ENCODE assay signal across 8 mouse cellular contexts in the genomic region with DNA sequence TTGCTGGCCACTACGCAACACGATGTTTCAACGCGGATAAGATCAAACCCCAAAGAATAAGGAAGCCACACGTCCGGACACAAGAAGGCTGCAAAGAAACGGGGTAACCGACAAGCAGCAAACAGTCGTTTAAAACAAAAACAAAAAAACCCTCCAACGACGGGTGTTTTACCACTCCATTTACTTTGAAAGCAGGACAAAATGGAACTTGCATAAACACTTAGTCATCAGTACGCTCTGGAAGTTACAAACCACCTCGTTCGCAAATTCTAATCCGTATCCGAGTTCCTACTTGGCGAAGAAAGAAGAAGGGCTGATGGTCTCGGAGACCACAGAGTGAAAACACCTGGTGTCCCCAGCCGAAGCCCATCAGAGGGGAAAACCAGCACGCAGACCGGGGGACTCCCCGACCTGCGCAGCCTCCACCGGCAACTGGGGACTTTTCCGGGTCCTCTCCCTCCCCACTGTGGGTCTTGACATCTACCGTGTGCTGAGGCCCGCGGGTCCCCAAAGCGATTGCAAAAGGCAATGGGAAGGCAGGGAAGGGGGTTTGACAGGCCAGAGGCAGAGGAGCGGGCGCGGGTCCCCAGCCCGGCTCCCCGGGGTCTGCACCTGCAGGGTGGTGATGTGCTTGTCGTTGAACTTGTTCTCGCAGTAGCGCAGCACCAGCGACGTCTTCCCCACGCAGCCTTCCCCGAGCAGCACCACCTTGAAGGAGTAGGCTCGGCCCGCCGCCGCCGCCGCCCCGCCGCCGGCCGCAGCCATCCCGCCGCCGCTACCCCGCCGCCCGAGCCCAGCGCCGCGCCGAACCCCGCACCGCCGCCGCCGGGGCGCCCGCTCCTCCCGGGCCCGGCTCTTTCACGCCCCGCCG. TPM values are rescaled to one million over a fixed set of nuclear protein-coding genes. Genes with fewer than 3 reads are reported as not detected.
DNase-seq lines count a peak whose midpoint lies in the region; ATAC-seq and TF ChIP-seq lines count a peak whose summit lies in the region.

No protein-coding gene starts in this region.

- ATAC-seq in Patski = peak; percentile 37
- peak; percentile 74 for ATAC-seq in embryonic facial prominence, embryonic 14.5 days (ENCODE audit: low read depth)
- ATAC-seq in hematopoietic stem cell, adult 5-6 weeks (replicated peaks in 1 of 2; ENCODE audit: insufficient read depth in 1 of 2, low FRiP score in 2 of 2, low TSS enrichment in 1 of 2, low read depth in 1 of 2, poor library complexity in 2 of 2, severe bottlenecking in 2 of 2) = peak; percentile 8 to 29; a peak in 3 of 4 replicates
- peak; percentile 47; the same call in 1 of the 2 replicates for ATAC-seq in limb, embryonic 15.5 days (ENCODE audit: insufficient number of reproducible peaks, low FRiP score, low TSS enrichment, low read depth)
- ATAC-seq in midbrain, embryonic 14.5 days (ENCODE audit: low FRiP score, low TSS enrichment) = peak; percentile 75

- in situ Hi-C loops in Patski (cut with MboI; ENCODE audit: low pct_unique_long_range_greater_than_20kb) = loop anchor here (5.0 kb wide), 1 partner anchor 77 kb away; no protein-coding TSS in a partner anchor

- H3K9ac ChIP-seq in embryonic facial prominence, embryonic 14.5 days (ENCODE audit: low read depth, low read length) = peak overlapping the region; percentile 91
- peak overlapping the region; percentile 94 for H3K9ac ChIP-seq in limb, embryonic 15.5 days
- peak overlapping the region; percentile 93 for H3K9ac ChIP-seq in midbrain, embryonic 14.5 days (replicated peaks; ENCODE audit: low read length)

- TF ChIP-seq CTCF in Patski (IDR thresholded peaks at IDR 0.05) = no peak
- TF ChIP-seq CTCF in thymus, adult 2 months (IDR thresholded peaks at IDR 0.05; ENCODE audit: borderline replicate concordance, control insufficient read depth, extremely low read depth, insufficient read depth, low read length, poor library complexity) = no peak

- 2% methylated on average over 40 of the region's 73 CpGs for WGBS in embryonic facial prominence, embryonic 14.5 days
- WGBS in limb, embryonic 15.5 days = under 1% methylated on average over 71 of the region's 73 CpGs
- WGBS in midbrain, embryonic 14.5 days = 2% methylated on average over 69 of the region's 73 CpGs
- 4% methylated on average over 73 of the region's 73 CpGs for WGBS in thymus, adult 2 months

- H3K9me3 ChIP-seq in embryonic facial prominence, embryonic 14.5 days (ENCODE audit: control insufficient read depth, low read length) = no peaks in the 10 kb centered on the region
- H3K9me3 ChIP-seq in limb, embryonic 15.5 days = no peaks in the 10 kb centered on the region
- no peaks in the 10 kb centered on the region for H3K9me3 ChIP-seq in midbrain, embryonic 14.5 days (ENCODE audit: control insufficient read depth, low read length)

- peak overlapping the region; percentile 91 for H3K4me3 ChIP-seq in embryonic facial prominence, embryonic 14.5 days (ENCODE audit: low read depth, low read length)
- peak overlapping the region; percentile 92 for H3K4me3 ChIP-seq in limb, embryonic 15.5 days
- H3K4me3 ChIP-seq in midbrain, embryonic 14.5 days (replicated peaks; ENCODE audit: low read depth, low read length) = peak overlapping the region; percentile 73
- peak overlapping the region; percentile 95 for H3K4me3 ChIP-seq in thymus, adult 2 months (ENCODE audit: control insufficient read depth, insufficient read depth, low read length)

- CTCF ChIA-PET in Patski (lab: Charles Lee) = interaction anchor here (1.0 to 2.2 kb wide), 2 partner anchors 24 to 92 kb away, joined by 3 to 6 read pairs; no protein-coding TSS in a partner anchor

- POLR2A ChIA-PET in Patski (lab: Charles Lee) = interaction anchor here (0.7 to 1.6 kb wide), 4 partner anchors 9 to 48 kb away, joined by 3 to 5 read pairs (median 4); partner anchors contain the start of gene Tmem19

- H3K27me3 ChIP-seq in Patski = no peaks in the 10 kb centered on the region
- H3K27me3 ChIP-seq in embryonic facial prominence, embryonic 14.5 days (replicated peaks; ENCODE audit: control insufficient read depth, insufficient read depth, low read length) = no peaks in the 10 kb centered on the region
- no peaks in the 10 kb centered on the region for H3K27me3 ChIP-seq in limb, embryonic 15.5 days
- no peaks in the 10 kb centered on the region for H3K27me3 ChIP-seq in midbrain, embryonic 14.5 days (ENCODE audit: control insufficient read depth, insufficient read depth, low read length)
- no peaks in the 10 kb centered on the region for H3K27me3 ChIP-seq in thymus, adult 2 months (ENCODE audit: control insufficient read depth, insufficient read depth, low read length)

- peaks cover 16% of the 10 kb centered on the region; the same call in 1 of the 2 replicates for H3K4me1 ChIP-seq in embryonic facial prominence, embryonic 14.5 days (ENCODE audit: control insufficient read depth, insufficient read depth, low read length)
- H3K4me1 ChIP-seq in limb, embryonic 15.5 days = peaks cover 17% of the 10 kb centered on the region
- peaks cover 25% of the 10 kb centered on the region for H3K4me1 ChIP-seq in midbrain, embryonic 14.5 days (ENCODE audit: control insufficient read depth, insufficient read depth, low read length)
- peaks cover 28% of the 10 kb centered on the region for H3K4me1 ChIP-seq in thymus, adult 2 months (replicated peaks; ENCODE audit: control insufficient read depth, insufficient read depth, low read length)

- H3K4me2 ChIP-seq in embryonic facial prominence, embryonic 14.5 days (ENCODE audit: low read depth, low read length) = peak overlapping the region; percentile 83
- peak overlapping the region; percentile 75 for H3K4me2 ChIP-seq in limb, embryonic 15.5 days
- H3K4me2 ChIP-seq in midbrain, embryonic 14.5 days (ENCODE audit: low read length) = peak overlapping the region; percentile 61

- TF ChIP-seq POLR2A in thymus, adult 2 months (IDR thresholded peaks at IDR 0.05; ENCODE audit: control insufficient read depth, extremely low read depth, insufficient read depth, low read length, poor library complexity) = no peak

- no peaks in the 10 kb centered on the region for H3K36me3 ChIP-seq in embryonic facial prominence, embryonic 14.5 days (ENCODE audit: control insufficient read depth, insufficient read depth, low read length)
- H3K36me3 ChIP-seq in limb, embryonic 15.5 days = no peaks in the 10 kb centered on the region
- H3K36me3 ChIP-seq in midbrain, embryonic 14.5 days (ENCODE audit: control insufficient read depth, insufficient read depth, low read length) = no peaks in the 10 kb centered on the region
- H3K36me3 ChIP-seq in thymus, adult 2 months (ENCODE audit: control insufficient read depth, insufficient read depth, low read length) = no peaks in the 10 kb centered on the region

- H3K27ac ChIP-seq in embryonic facial prominence, embryonic 14.5 days (replicated peaks; ENCODE audit: low read depth, low read length) = peak overlapping the region; percentile 94
- peak overlapping the region; percentile 94 for H3K27ac ChIP-seq in limb, embryonic 15.5 days
- H3K27ac ChIP-seq in midbrain, embryonic 14.5 days (replicated peaks; ENCODE audit: low read depth, low read length) = peak overlapping the region; percentile 97
- peak overlapping the region; percentile 77 for H3K27ac ChIP-seq in thymus, adult 2 months (ENCODE audit: control insufficient read depth, insufficient read depth, low read length)

- DNase-seq in kidney, adult 18-20 months = peak; percentile 55
- DNase-seq in kidney, adult 11 months = no peak
- no peak for DNase-seq in Patski (ENCODE audit: low read depth, low spot score)
- no peak for DNase-seq in embryonic facial prominence, embryonic 14.5 days (ENCODE audit: low spot score)
- DNase-seq in midbrain, embryonic 14.5 days = peak; percentile 56
- peak; percentile 65 for DNase-seq in thymus, adult 2 months

RNA-seq across cellular contexts. Expression of gene Rab21, which starts 0.6 kb away (rescaled TPM):
- 58.2 TPM for polyA plus RNA-seq in Patski (2021)
- 7.1 and 9.4 TPM in 2 replicates for polyA plus RNA-seq in embryonic facial prominence, embryonic 14.5 days (2014; fragmentation: Nextera tagmentation; extraction: Ambion mirVana)
- total RNA-seq in hematopoietic stem cell, adult 5-6 weeks (2017) = 40.4 and 56.3 TPM in 2 replicates
- 4.0 and 4.6 TPM in 2 replicates for polyA plus RNA-seq in limb, embryonic 15.5 days (2015; fragmentation: Nextera tagmentation; extraction: Ambion mirVana)
- 12.8 and 14.0 TPM in 2 replicates for polyA plus RNA-seq in midbrain, embryonic 14.5 days (2014; fragmentation: Nextera tagmentation; extraction: Ambion mirVana)
- 32.4 and 50.0 TPM in 2 replicates for polyA plus RNA-seq in thymus, adult 2 months (2012; rRNA removed)

RNA-seq across cellular contexts. Expression of gene Tmem19, which starts 47.5 kb away (rescaled TPM):
- 29.5 TPM for polyA plus RNA-seq in Patski (2021)
- polyA plus RNA-seq in embryonic facial prominence, embryonic 14.5 days (2014; fragmentation: Nextera tagmentation; extraction: Ambion mirVana) = 29.3 and 36.2 TPM in 2 replicates
- total RNA-seq in hematopoietic stem cell, adult 5-6 weeks (2017) = 13.1 and 19.0 TPM in 2 replicates
- 26.6 and 28.6 TPM in 2 replicates for polyA plus RNA-seq in limb, embryonic 15.5 days (2015; fragmentation: Nextera tagmentation; extraction: Ambion mirVana)
- 32.5 and 43.3 TPM in 2 replicates for polyA plus RNA-seq in midbrain, embryonic 14.5 days (2014; fragmentation: Nextera tagmentation; extraction: Ambion mirVana)
- polyA plus RNA-seq in thymus, adult 2 months (2012; rRNA removed) = 28.5 and 31.1 TPM in 2 replicates

Comparison
In these comparisons a context has a peak if more than half of its experiments do, and no peak if none do; other contexts are left out.
1. DNase-seq: peak in kidney, adult 18-20 months (single experiment), midbrain, embryonic 14.5 days (single experiment) and thymus, adult 2 months (single experiment); none in kidney, adult 11 months (single experiment), Patski (single experiment) and embryonic facial prominence, embryonic 14.5 days (single experiment).
2. ATAC-seq: peak in every context shown above with its lines; median percentile 75 in midbrain, embryonic 14.5 days; 74 in embryonic facial prominence, embryonic 14.5 days; 47 in limb, embryonic 15.5 days; 37 in Patski; 18 in hematopoietic stem cell, adult 5-6 weeks.
3. Peak in every context shown above with its lines, with median percentiles within 50 percentile points of each other: H3K27ac ChIP-seq, H3K4me2 ChIP-seq, H3K4me3 ChIP-seq and H3K9ac ChIP-seq.